Mouse (Mus musculus) ES-Bruce4 (cell line): ENCODE measurements around the gene Mapkapk3.

Experiments used
- CTCF ChIP-seq: IDR thresholded peaks from one replicate; pipeline ENCODE4 v1.8.1; 2011; ENCODE audit warnings: low read depth, low read length
- EP300 ChIP-seq: IDR thresholded peaks from 2 replicates; pipeline ENCODE4 v1.6.1; 2011; ENCODE audit warnings: low read depth, low read length; ENCODE audit not compliant: insufficient read depth
- POLR2A ChIP-seq: IDR thresholded peaks from one replicate; pipeline ENCODE4 v1.8.1; 2011; ENCODE audit warnings: low read length; ENCODE audit not compliant: insufficient read depth

GRCm38 (mm10) chr9:107278126-107278525 lies 11.6 kb downstream of the Mapkapk3 start:
- TF ChIP-seq POLR2A (no peak), CTCF (no peak), EP300 (no peak)
